Mouse (Mus musculus) heart, embryonic 11.5 days (tissue): ENCODE results near the gene Gm20388. TPM values are rescaled to one million over a fixed set of nuclear protein-coding genes. Genes with fewer than 3 reads are reported as not detected.

Source experiments
- ATAC-seq: fragments of 200-750 bp; cut with Nextera tagmentation; replicated peaks from 2 replicates; pipeline ENCODE4 v1.8.0; 2017; ENCODE audit warnings: moderate library complexity; ENCODE audit not compliant: insufficient number of reproducible peaks, low FRiP score, low TSS enrichment
- H3K27ac ChIP-seq: fragments of 300-500 bp; sonication (generic); 2 replicates; pipeline ENCODE4 v1.5.1; 2014; ENCODE audit warnings: mild to moderate bottlenecking, low read depth, low read length
- H3K27me3 ChIP-seq: fragments of 300-500 bp; sonication (generic); 2 replicates; pipeline ENCODE4 v1.6.1; 2014; ENCODE audit warnings: mild to moderate bottlenecking, low read length, mixed read lengths; ENCODE audit not compliant: control insufficient read depth, insufficient read depth
- H3K36me3 ChIP-seq: fragments of 300-500 bp; sonication (generic); 2 replicates; pipeline ENCODE4 v1.6.1; 2014; ENCODE audit warnings: mild to moderate bottlenecking, low read length, moderate library complexity, mixed read lengths; ENCODE audit not compliant: control insufficient read depth, insufficient read depth
- H3K4me1 ChIP-seq: fragments of 300-500 bp; sonication (generic); 2 replicates; pipeline ENCODE4 v1.6.1; 2014; ENCODE audit warnings: low read length; ENCODE audit not compliant: control insufficient read depth, insufficient read depth
- H3K4me2 ChIP-seq: fragments of 300-500 bp; sonication (generic); 2 replicates; pipeline ENCODE4 v1.6.1; 2014; ENCODE audit warnings: mild to moderate bottlenecking, moderate library complexity
- H3K4me3 ChIP-seq: fragments of 300-500 bp; sonication (generic); 2 replicates; pipeline ENCODE4 v1.5.1; 2014; ENCODE audit warnings: low read depth, low read length
- H3K9ac ChIP-seq: fragments of 300-500 bp; sonication (generic); 2 replicates; pipeline ENCODE4 v1.6.1; 2014; ENCODE audit warnings: mild to moderate bottlenecking, low read depth, low read length, moderate library complexity
- H3K9me3 ChIP-seq: fragments of 300-500 bp; sonication (generic); replicated peaks from 2 replicates; pipeline ENCODE4 v1.6.1; 2016; ENCODE audit warnings: low read length; ENCODE audit not compliant: control insufficient read depth
- WGBS: fragments of 180-500 bp; shearing (Covaris S2); extraction: QIAGEN DNeasy Blood & Tissue Kit; methylation state at CpG from one replicate; pipeline ENCODE4 v1.1.7; 2014; ENCODE audit not compliant: insufficient replicate concordance; 5-methylcytosine and 5-hydroxymethylcytosine counted together
- polyA plus RNA-seq: library from polyadenylated mRNA; unstranded; fragments of >200 nt; fragmentation: Nextera tagmentation; extraction: Ambion mirVana; gene quantifications from 2 replicates; pipeline ENCODE4 v1.2.1, GENCODE M21; 2014

Gene Gm20388
- polyA plus RNA-seq, 1 experiment from 2014 or later: 6.4 TPM

GRCm38 (mm10) chr8:122610612-122611277, 2700.1 kb downstream of the Gm20388 start:
- H3K4me2 ChIP-seq: peak overlapping the region; percentile 81
- no peaks in the 10 kb centered on the region for H3K27me3 ChIP-seq
- H3K27ac ChIP-seq: peak overlapping the region; percentile 57; the same call in 1 of the 2 replicates
- peak overlapping the region; percentile 75 for H3K4me3 ChIP-seq
- WGBS: 7% methylated on average over 20 of the region's 20 CpGs
- H3K9me3 ChIP-seq: no peaks in the 10 kb centered on the region
- peak; percentile 41 for ATAC-seq
- peaks cover 2% of the 10 kb centered on the region; the same call in 1 of the 2 replicates for H3K36me3 ChIP-seq
- peak overlapping the region; percentile 81 for H3K9ac ChIP-seq
- H3K4me1 ChIP-seq: peaks cover 9% of the 10 kb centered on the region

GRCm38 (mm10) chr8:122611295-122612133, 2700.9 kb downstream of the Gm20388 start, which contains the start of the genes Galns and Trappc2l:
Gene Galns, minus strand, starts transcription at chr8:122611463.
Gene Trappc2l, plus strand, starts transcription at chr8:122611640.
- H3K4me3 ChIP-seq: peak within 1 kb of the TSS; percentile 75
- H3K9me3 ChIP-seq: no peaks in the 10 kb centered on the region
- H3K4me2 ChIP-seq: peak within 1 kb of the TSS; percentile 81
- WGBS: under 1% methylated on average over 56 of the region's 57 CpGs
- ATAC-seq: peak; percentile 97
- H3K9ac ChIP-seq: peak within 1 kb of the TSS; percentile 81
- H3K4me1 ChIP-seq: peaks cover 9% of the 10 kb centered on the region
- H3K27ac ChIP-seq: peak within 1 kb of the TSS; percentile 82
- no peaks in the 10 kb centered on the region for H3K27me3 ChIP-seq
- peaks cover 2% of the 10 kb centered on the region; the same call in 1 of the 2 replicates for H3K36me3 ChIP-seq

DNA sequence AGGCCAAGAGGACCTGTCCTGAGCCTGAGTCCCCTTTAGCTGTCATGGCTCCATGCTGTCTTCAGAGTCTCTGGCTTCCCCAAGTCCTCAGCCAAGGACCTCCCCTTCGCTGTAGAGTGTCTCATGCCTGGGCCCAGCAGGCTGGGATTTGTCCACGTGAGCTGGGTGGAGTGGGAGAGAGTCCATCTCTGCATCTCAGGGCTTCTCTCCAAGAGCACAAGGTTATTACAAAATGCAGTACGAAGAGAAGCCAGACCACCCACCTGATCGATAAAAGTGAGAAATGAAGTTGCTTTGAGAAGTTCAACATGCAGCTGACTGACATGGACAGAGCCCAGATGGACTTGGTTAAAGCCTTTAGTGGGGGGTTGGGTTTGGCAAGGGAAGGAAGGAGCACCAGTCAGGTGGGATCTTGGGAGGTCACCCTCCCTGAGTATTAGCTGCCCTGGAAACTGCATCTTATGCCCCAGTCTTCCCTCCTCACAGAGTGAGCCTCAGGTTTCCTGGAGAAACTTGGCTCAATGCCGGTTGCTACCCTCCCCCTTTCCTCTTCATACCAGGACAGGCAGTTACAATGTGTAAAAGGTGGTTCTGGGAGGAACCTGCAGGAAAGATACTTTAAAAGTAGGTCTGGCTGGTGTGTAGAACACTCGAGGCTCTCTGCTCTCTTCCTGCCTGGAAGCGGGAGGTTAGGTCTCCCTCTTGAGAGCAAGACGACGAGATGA, 2705.7 kb downstream of the Gm20388 start:
- H3K27me3 ChIP-seq: no peaks in the 10 kb centered on the region; the same call in 1 of the 2 replicates
- no peak overlapping the region for H3K4me3 ChIP-seq
- H3K9me3 ChIP-seq: no peaks in the 10 kb centered on the region
- WGBS: 69% methylated on average over 9 of the region's 9 CpGs
- no peak overlapping the region for H3K4me2 ChIP-seq
- ATAC-seq: no peak
- no peak overlapping the region for H3K27ac ChIP-seq
- no peak overlapping the region for H3K9ac ChIP-seq
- H3K4me1 ChIP-seq: peaks cover 13% of the 10 kb centered on the region
- peaks cover 2% of the 10 kb centered on the region; the same call in 1 of the 2 replicates for H3K36me3 ChIP-seq

- no peak overlapping the region for H3K27ac ChIP-seq
- WGBS: 36% methylated on average over 5 of the region's 7 CpGs
- peaks cover 4% of the 10 kb centered on the region for H3K4me1 ChIP-seq
- no peak overlapping the region for H3K9ac ChIP-seq
- no peaks in the 10 kb centered on the region; the same call in 1 of the 2 replicates for H3K27me3 ChIP-seq
- H3K4me2 ChIP-seq: no peak overlapping the region
- H3K4me3 ChIP-seq: no peak overlapping the region
- peaks cover 2% of the 10 kb centered on the region; the same call in 1 of the 2 replicates for H3K36me3 ChIP-seq
- ATAC-seq: no peak
- no peaks in the 10 kb centered on the region for H3K9me3 ChIP-seq
Measured at GRCm38 (mm10) chr8:122617947-122618546, 2707.4 kb downstream of the Gm20388 start.

- H3K27ac ChIP-seq: no peak overlapping the region
- H3K9ac ChIP-seq: no peak overlapping the region
- ATAC-seq: no peak
- H3K4me2 ChIP-seq: no peak overlapping the region
- H3K27me3 ChIP-seq: no peaks in the 10 kb centered on the region; the same call in 1 of the 2 replicates
- H3K36me3 ChIP-seq: peaks cover 2% of the 10 kb centered on the region; the same call in 1 of the 2 replicates
- no peaks in the 10 kb centered on the region for H3K9me3 ChIP-seq
- no peak overlapping the region for H3K4me3 ChIP-seq
- 74% methylated on average over 6 of the region's 6 CpGs for WGBS
- peaks cover 4% of the 10 kb centered on the region for H3K4me1 ChIP-seq
Measured at GRCm38 (mm10) chr8:122618660-122619378, 2708.2 kb downstream of the Gm20388 start.

DNA sequence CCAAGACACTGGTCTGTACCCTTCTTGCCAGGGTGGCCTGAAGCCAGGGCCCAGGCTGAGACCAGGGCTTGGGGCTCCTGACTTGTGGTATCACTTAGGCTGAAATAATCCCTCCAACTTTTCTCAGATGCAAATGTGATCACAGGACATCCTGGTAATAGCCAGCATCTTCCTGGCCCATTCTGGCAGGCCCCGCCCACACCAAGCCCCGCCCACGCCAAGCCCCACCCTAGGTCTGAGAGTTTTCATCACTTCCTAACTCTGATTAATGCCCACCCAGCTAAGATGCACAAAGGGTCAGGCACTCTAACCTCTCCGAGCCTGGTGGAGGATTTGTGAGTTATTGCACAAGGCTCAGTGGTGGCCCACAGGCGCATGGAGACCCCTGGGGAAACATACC, 2709.8 kb downstream of the Gm20388 start:
- Histone ChIP-seq H3K27me3 (no peaks in the 10 kb centered on the region; the same call in 1 of the 2 replicates), H3K4me3 (no peak overlapping the region), H3K4me2 (no peak overlapping the region), H3K9me3 (no peaks in the 10 kb centered on the region), H3K27ac (no peak overlapping the region), H3K4me1 (peaks cover 4% of the 10 kb centered on the region), H3K36me3 (no peaks in the 10 kb centered on the region), H3K9ac (no peak overlapping the region)
- 32% methylated on average over 5 of the region's 5 CpGs for WGBS
- ATAC-seq: no peak

DNA sequence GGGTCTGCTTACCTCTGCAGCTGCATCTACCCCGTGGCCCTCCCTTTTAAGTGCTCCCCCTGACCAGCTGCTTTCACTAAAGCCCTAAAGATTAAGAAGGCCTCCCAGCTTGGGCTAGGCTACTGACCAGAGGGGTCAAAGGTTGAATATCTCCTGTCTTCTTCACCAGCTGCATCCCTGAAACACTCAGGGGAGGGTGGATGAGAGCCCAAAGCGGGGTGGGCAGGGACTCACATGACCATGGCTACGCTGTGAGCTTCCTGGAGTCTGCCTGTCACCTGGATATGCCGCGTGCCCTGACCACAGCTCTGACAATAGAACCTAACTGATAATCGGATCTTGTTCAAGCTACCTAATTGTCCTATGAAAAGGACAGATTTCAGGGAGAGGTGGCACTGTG, 2712.1 kb downstream of the Gm20388 start, which contains the start of gene Pabpn1l:
Gene Pabpn1l (minus strand): TSS at position 13 of the 400 bp plus-strand sequence.
- H3K4me2 ChIP-seq: no peak within 1 kb of the TSS; the same call in 1 of the 2 replicates
- H3K4me1 ChIP-seq: peaks cover 4% of the 10 kb centered on the region
- no peaks in the 10 kb centered on the region for H3K9me3 ChIP-seq
- no peaks in the 10 kb centered on the region; the same call in 1 of the 2 replicates for H3K27me3 ChIP-seq
- 67% methylated on average over 6 of the region's 6 CpGs for WGBS
- no peak within 1 kb of the TSS for H3K9ac ChIP-seq
- no peak for ATAC-seq
- H3K4me3 ChIP-seq: no peak within 1 kb of the TSS
- no peaks in the 10 kb centered on the region for H3K36me3 ChIP-seq
- H3K27ac ChIP-seq: no peak within 1 kb of the TSS
